Mouse (Mus musculus) brain, embryonic 14.5 days (tissue): ENCODE data around the gene Tstd1. TPM values are rescaled to one million over a fixed set of nuclear protein-coding genes. Genes with fewer than 3 reads are reported as not detected.

Experiments
- DNase-seq: peaks from one replicate; pipeline ENCODE4 v3.0.0-alpha.2; 2011; ENCODE audit warnings: low read depth
- CTCF ChIP-seq: fragments of 200-500 bp; IDR thresholded peaks from 2 replicates; pipeline ENCODE4 v1.5.1; 2012; ENCODE audit warnings: inconsistent platforms, mild to moderate bottlenecking, moderate library complexity, borderline replicate concordance; ENCODE audit not compliant: insufficient read depth, insufficient read length; ENCODE audit errors: extremely low read depth
- POLR2A ChIP-seq: fragments of 200-500 bp; IDR thresholded peaks from 2 replicates; pipeline ENCODE4 v1.6.1; 2012; ENCODE audit warnings: mild to moderate bottlenecking, inconsistent platforms, borderline replicate concordance; ENCODE audit not compliant: poor library complexity, insufficient read depth, insufficient read length, severe bottlenecking; ENCODE audit errors: extremely low read depth
- polyA plus RNA-seq: library from polyadenylated mRNA; depleted of rRNA; stranded (reverse); fragments of >200 nt; gene quantifications from 2 replicates; pipeline ENCODE4 v1.2.3, GENCODE M21; 2012; rRNA removed

Gene Tstd1
- polyA plus RNA-seq, 1 experiment, result 4.6 TPM

- DNase-seq, result no peak
- no peak for TF ChIP-seq CTCF
- TF ChIP-seq POLR2A, result no peak
These were observed 47.2 kb downstream of the Tstd1 start for GRCm38 (mm10) chr1:171465749-171466412.

GRCm38 (mm10) chr1:171466565-171466964 lies 47.9 kb downstream of the Tstd1 start:
- DNase-seq, result no peak
- TF ChIP-seq CTCF (no peak), POLR2A (no peak)

- no peak for TF ChIP-seq CTCF
- no peak for TF ChIP-seq POLR2A
- no peak for DNase-seq
These were observed 51.0 kb downstream of the Tstd1 start for GRCm38 (mm10) chr1:171469678-171470077.

Other genes with a start within 250 kb of the Tstd1 start
- 10.0 and 22.6 TPM in 2 replicates for gene Pcp4l1, start 222.6 kb upstream of the Tstd1 start, polyA plus RNA-seq
- gene Nr1i3, start 204.9 kb upstream of the Tstd1 start, polyA plus RNA-seq, result 0.03 and 0.09 TPM in 2 replicates
- gene Tomm40l, start 196.4 kb upstream of the Tstd1 start, polyA plus RNA-seq, result 35.8 and 38.1 TPM in 2 replicates
- gene Apoa2, start 193.8 kb upstream of the Tstd1 start, polyA plus RNA-seq, result 2.7 and 3.7 TPM in 2 replicates
- gene Fcer1g, start 184.5 kb upstream of the Tstd1 start, polyA plus RNA-seq, result 16.5 and 18.2 TPM in 2 replicates
- gene Adamts4, start 168.5 kb upstream of the Tstd1 start, polyA plus RNA-seq, result 4.1 and 4.6 TPM in 2 replicates
- 130 and 153 TPM in 2 replicates for gene Ndufs2, start 167.5 kb upstream of the Tstd1 start, polyA plus RNA-seq
- gene B4galt3, start 148.5 kb upstream of the Tstd1 start, polyA plus RNA-seq, result 101 and 122 TPM in 2 replicates
- gene Ppox, start 137.7 kb upstream of the Tstd1 start, polyA plus RNA-seq, result 70.7 and 111 TPM in 2 replicates
- gene Usp21, start 130.9 kb upstream of the Tstd1 start, polyA plus RNA-seq, result 110 and 136 TPM in 2 replicates
- 52.7 and 63.1 TPM in 2 replicates for gene Ufc1, start 123.8 kb upstream of the Tstd1 start, polyA plus RNA-seq
- 62.1 and 63.5 TPM in 2 replicates for gene Dedd, start 89.7 kb upstream of the Tstd1 start, polyA plus RNA-seq
- 57.0 and 73.1 TPM in 2 replicates for gene Nit1, start 73.2 kb upstream of the Tstd1 start, polyA plus RNA-seq
- 45.5 and 90.3 TPM in 2 replicates for gene Pfdn2, start 73.2 kb upstream of the Tstd1 start, polyA plus RNA-seq
- gene Klhdc9, start 58.1 kb upstream of the Tstd1 start, polyA plus RNA-seq, result 3.1 and 3.7 TPM in 2 replicates
- gene Nectin4, start 48.8 kb upstream of the Tstd1 start, polyA plus RNA-seq, result 1.9 and 2.8 TPM in 2 replicates
- 0.47 and 0.52 TPM in 2 replicates for gene Arhgap30, start 29.9 kb upstream of the Tstd1 start, polyA plus RNA-seq
- 242 and 259 TPM in 2 replicates for gene Usf1, start 7.6 kb upstream of the Tstd1 start, polyA plus RNA-seq
- 3.9 and 7.3 TPM in 2 replicates for gene F11r, start 18.7 kb downstream of the Tstd1 start, polyA plus RNA-seq
- 15.8 and 17.8 TPM in 2 replicates for gene Alyref2, start 84.6 kb downstream of the Tstd1 start, polyA plus RNA-seq
- gene Itln1, start 116.4 kb downstream of the Tstd1 start, polyA plus RNA-seq, result 0.08 TPM in 1 of 2 replicates, not detected in the other
- gene Cd244a, start 140.3 kb downstream of the Tstd1 start, polyA plus RNA-seq, result not detected in 2 replicates
- 0.08 and 0.19 TPM in 2 replicates for gene Ly9, start 188.5 kb downstream of the Tstd1 start, polyA plus RNA-seq
- gene Slamf7, start 234.2 kb downstream of the Tstd1 start, polyA plus RNA-seq, result 0.04 TPM in 1 of 2 replicates, not detected in the other